Mouse (Mus musculus): ENCODE results near the gene Btg1-ps1.
"Not testable (repeated sequence)": the region's sequence is repeated elsewhere in the genome, so short reads cannot be mapped to it uniquely, and the experiment has no call there.

Gene Btg1-ps1

DNA sequence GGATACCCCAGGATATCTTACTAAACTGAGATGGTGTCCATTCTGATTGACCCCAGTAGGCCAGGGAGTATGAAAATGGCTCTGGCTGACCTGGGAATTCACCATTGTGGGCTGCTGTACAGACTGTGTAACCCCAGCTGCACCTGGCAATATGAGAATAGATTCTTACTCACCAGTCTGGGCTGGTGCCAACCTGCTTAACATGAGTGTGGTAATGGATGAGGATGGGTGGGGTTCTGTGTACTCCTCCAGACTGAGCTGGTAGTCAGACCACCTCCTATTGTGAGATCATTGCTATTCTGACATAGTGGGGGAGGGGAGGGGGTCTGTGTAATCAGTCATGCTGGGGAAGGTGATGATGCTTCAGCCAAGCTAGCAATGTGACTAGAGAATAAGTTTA, at the start of gene Btg1-ps1:
Btg1-ps1 (minus strand) TSS at position 219 of the 400 bp plus-strand sequence.
- DNase-seq (ENCODE audit: low spot score) = not testable (repeated sequence)

GRCm38 (mm10) chrX:38066175-38066574, 47.6 kb upstream of the Btg1-ps1 start, which contains the start of gene Rhox10:
Rhox10 (plus strand) TSS chrX:38066475.
- DNase-seq (ENCODE audit: low spot score) = no peak

DNA sequence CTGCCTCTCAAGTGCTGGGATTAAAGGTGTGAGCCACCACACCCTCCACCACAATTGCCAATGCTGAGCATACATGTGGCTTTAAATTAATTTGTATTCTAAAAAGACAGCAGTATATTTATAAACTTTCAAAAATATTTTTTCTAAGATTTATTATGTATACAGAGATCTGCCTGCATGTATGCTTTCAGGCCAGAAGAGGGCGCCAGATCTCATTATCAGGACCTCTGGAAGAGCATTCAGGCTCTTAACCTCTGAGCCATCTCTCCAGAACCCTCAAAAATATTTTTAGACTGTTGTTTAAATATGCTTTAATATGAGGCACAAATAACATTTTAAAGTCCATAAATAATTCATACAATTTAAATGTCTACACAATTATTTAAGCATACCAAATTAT, 42.9 kb upstream of the Btg1-ps1 start:
- DNase-seq (ENCODE audit: low spot score) = no peak

GRCm38 (mm10) chrX:38043014-38043413, 24.4 kb upstream of the Btg1-ps1 start, which contains the start of gene Btg1-ps2:
Btg1-ps2 (minus strand) TSS chrX:38043114.
- DNase-seq (ENCODE audit: low spot score) = not testable (repeated sequence)

GRCm38 (mm10) chrX:38039666-38040065, 21.1 kb upstream of the Btg1-ps1 start:
- DNase-seq (ENCODE audit: low spot score) = peak; percentile 7

DNA sequence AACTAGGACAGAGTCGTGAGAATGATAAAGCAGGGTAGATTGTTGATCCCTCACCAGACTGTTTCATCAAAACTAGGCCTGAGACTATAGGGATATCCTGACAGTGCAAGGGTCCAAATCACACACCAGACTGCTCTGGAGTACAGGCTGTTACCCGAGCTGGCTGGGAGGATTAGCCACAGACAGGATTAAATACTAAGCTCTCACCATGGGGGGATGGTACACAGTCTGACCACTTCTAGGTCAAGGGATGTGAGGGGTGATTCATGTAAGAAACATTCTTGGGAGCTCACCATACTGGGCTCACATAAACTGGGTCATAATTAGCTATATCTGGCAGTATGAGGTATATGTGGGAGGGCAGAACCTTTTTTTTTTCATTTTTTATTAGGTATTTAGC, 15.2 kb upstream of the Btg1-ps1 start:
- DNase-seq (ENCODE audit: low spot score) = no peak

DNA sequence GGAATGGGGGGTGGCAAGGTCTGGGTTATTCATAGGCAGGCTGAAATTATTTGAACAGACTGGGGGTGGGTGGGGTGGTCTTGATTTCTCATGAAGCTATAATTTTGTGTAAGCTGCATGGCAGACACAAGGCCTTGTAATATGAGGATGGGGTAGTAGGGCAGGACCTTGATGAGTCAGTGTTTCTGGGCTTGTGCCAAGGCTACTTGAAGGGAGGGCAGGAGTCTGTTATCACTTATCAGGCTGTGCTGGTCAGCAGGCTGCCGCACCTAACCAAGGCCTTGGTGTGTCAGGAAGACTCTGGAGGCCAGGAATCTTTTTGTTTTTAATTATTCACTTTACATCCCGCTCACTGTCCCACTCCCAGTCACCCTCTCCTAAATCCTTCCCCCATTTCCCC, 9.9 kb downstream of the Btg1-ps1 start:
- no peak for DNase-seq (ENCODE audit: low spot score)

All from testis, postnatal 14 days (tissue).